Mouse (Mus musculus): ENCODE results near the gene Eif2b2. TPM values are rescaled to one million over a fixed set of nuclear protein-coding genes. Genes with fewer than 3 reads are reported as not detected.
A peak's percentile ranks its signal among the peaks of the same experiment; 100 is the strongest.

Gene Eif2b2
- polyA plus RNA-seq, 1 experiment, result 151 TPM

- H3K4me1 ChIP-seq, result peaks cover 20% of the 10 kb centered on the region
- H3K9me3 ChIP-seq, result no peaks in the 10 kb centered on the region
- no peak overlapping the region for H3K4me3 ChIP-seq (replicated peaks)
- no peaks in the 10 kb centered on the region for H3K36me3 ChIP-seq (replicated peaks; ENCODE audit: low read length)
- peaks cover 45% of the 10 kb centered on the region for H3K27me3 ChIP-seq (replicated peaks)
- no peak for TF ChIP-seq GATA1 (IDR thresholded peaks at IDR 0.05; ENCODE audit: borderline replicate concordance, low read length)
- no peak for TF ChIP-seq FLI1 (IDR thresholded peaks at IDR 0.05; ENCODE audit: low read length)
These were observed 17.1 kb upstream of the Eif2b2 start for GRCm38 (mm10) chr12:85202191-85202590.

- Histone ChIP-seq H3K9me3 (no peaks in the 10 kb centered on the region), H3K4me3 (replicated peaks) (no peak overlapping the region), H3K36me3 (replicated peaks; ENCODE audit: low read length) (no peaks in the 10 kb centered on the region), H3K4me1 (peaks cover 26% of the 10 kb centered on the region), H3K27me3 (replicated peaks) (peaks cover 41% of the 10 kb centered on the region)
- TF ChIP-seq FLI1 (IDR thresholded peaks at IDR 0.05; ENCODE audit: low read length) (no peak), GATA1 (IDR thresholded peaks at IDR 0.05; ENCODE audit: borderline replicate concordance, low read length) (no peak)
These were observed 15.6 kb upstream of the Eif2b2 start for GRCm38 (mm10) chr12:85203699-85204098.

GRCm38 (mm10) chr12:85204105-85204504 is 15.2 kb upstream of the Eif2b2 start:
- Histone ChIP-seq H3K4me1 (peaks cover 30% of the 10 kb centered on the region), H3K4me3 (replicated peaks) (no peak overlapping the region), H3K27me3 (replicated peaks) (peaks cover 39% of the 10 kb centered on the region), H3K9me3 (no peaks in the 10 kb centered on the region), H3K36me3 (replicated peaks; ENCODE audit: low read length) (no peaks in the 10 kb centered on the region)
- no peak for TF ChIP-seq GATA1 (IDR thresholded peaks at IDR 0.05; ENCODE audit: borderline replicate concordance, low read length)
- no peak for TF ChIP-seq FLI1 (IDR thresholded peaks at IDR 0.05; ENCODE audit: low read length)

GRCm38 (mm10) chr12:85205425-85205824 is 13.9 kb upstream of the Eif2b2 start:
- Histone ChIP-seq H3K9me3 (no peaks in the 10 kb centered on the region), H3K36me3 (replicated peaks; ENCODE audit: low read length) (no peaks in the 10 kb centered on the region), H3K27me3 (replicated peaks) (peaks cover 35% of the 10 kb centered on the region), H3K4me3 (replicated peaks) (no peak overlapping the region), H3K4me1 (peaks cover 34% of the 10 kb centered on the region)
- TF ChIP-seq GATA1 (IDR thresholded peaks at IDR 0.05; ENCODE audit: borderline replicate concordance, low read length) (no peak), FLI1 (IDR thresholded peaks at IDR 0.05; ENCODE audit: low read length) (no peak)

- no peaks in the 10 kb centered on the region for H3K36me3 ChIP-seq (replicated peaks; ENCODE audit: low read length)
- H3K27me3 ChIP-seq (replicated peaks), result peaks cover 19% of the 10 kb centered on the region
- TF ChIP-seq GATA1 (IDR thresholded peaks at IDR 0.05; ENCODE audit: borderline replicate concordance, low read length), result no peak
- no peak for TF ChIP-seq FLI1 (IDR thresholded peaks at IDR 0.05; ENCODE audit: low read length)
- peaks cover 23% of the 10 kb centered on the region for H3K4me1 ChIP-seq
- no peak overlapping the region for H3K4me3 ChIP-seq (replicated peaks)
- no peaks in the 10 kb centered on the region for H3K9me3 ChIP-seq
These were observed 10.5 kb upstream of the Eif2b2 start for GRCm38 (mm10) chr12:85208687-85209199.

GRCm38 (mm10) chr12:85215031-85215430 is 4.2 kb upstream of the Eif2b2 start:
- no peak overlapping the region for H3K4me3 ChIP-seq (replicated peaks)
- H3K36me3 ChIP-seq (replicated peaks; ENCODE audit: low read length), result no peaks in the 10 kb centered on the region
- H3K4me1 ChIP-seq, result peaks cover 27% of the 10 kb centered on the region
- H3K27me3 ChIP-seq (replicated peaks), result peaks cover 2% of the 10 kb centered on the region
- TF ChIP-seq GATA1 (IDR thresholded peaks at IDR 0.05; ENCODE audit: borderline replicate concordance, low read length) (no peak), FLI1 (IDR thresholded peaks at IDR 0.05; ENCODE audit: low read length) (no peak)
- H3K9me3 ChIP-seq, result no peaks in the 10 kb centered on the region

GRCm38 (mm10) chr12:85217733-85218310 is 1.5 kb upstream of the Eif2b2 start:
- TF ChIP-seq GATA1 (IDR thresholded peaks at IDR 0.05; ENCODE audit: borderline replicate concordance, low read length) (no peak), FLI1 (IDR thresholded peaks at IDR 0.05; ENCODE audit: low read length) (no peak)
- H3K9me3 ChIP-seq, result no peaks in the 10 kb centered on the region
- peaks cover 2% of the 10 kb centered on the region for H3K27me3 ChIP-seq (replicated peaks)
- H3K36me3 ChIP-seq (replicated peaks; ENCODE audit: low read length), result peaks cover 22% of the 10 kb centered on the region
- H3K4me3 ChIP-seq (replicated peaks), result no peak overlapping the region
- H3K4me1 ChIP-seq, result peaks cover 43% of the 10 kb centered on the region

GRCm38 (mm10) chr12:85219905-85220290 is 617 bp downstream of the Eif2b2 start:
- Histone ChIP-seq H3K27me3 (replicated peaks) (peaks cover 2% of the 10 kb centered on the region), H3K4me3 (replicated peaks) (peak overlapping the region; percentile 93), H3K36me3 (replicated peaks; ENCODE audit: low read length) (peaks cover 42% of the 10 kb centered on the region), H3K4me1 (peaks cover 36% of the 10 kb centered on the region), H3K9me3 (no peaks in the 10 kb centered on the region)
- TF ChIP-seq FLI1 (IDR thresholded peaks at IDR 0.05; ENCODE audit: low read length), result no peak
- no peak for TF ChIP-seq GATA1 (IDR thresholded peaks at IDR 0.05; ENCODE audit: borderline replicate concordance, low read length)

- H3K36me3 ChIP-seq (replicated peaks; ENCODE audit: low read length), result peaks cover 56% of the 10 kb centered on the region
- TF ChIP-seq GATA1 (IDR thresholded peaks at IDR 0.05; ENCODE audit: borderline replicate concordance, low read length) (no peak), FLI1 (IDR thresholded peaks at IDR 0.05; ENCODE audit: low read length) (no peak)
- H3K27me3 ChIP-seq (replicated peaks), result no peaks in the 10 kb centered on the region
- H3K4me3 ChIP-seq (replicated peaks), result no peak overlapping the region
- no peaks in the 10 kb centered on the region; the same call in 1 of the 2 replicates for H3K9me3 ChIP-seq
- peaks cover 39% of the 10 kb centered on the region for H3K4me1 ChIP-seq
These were observed 7.9 kb downstream of the Eif2b2 start for GRCm38 (mm10) chr12:85227227-85227626.

- H3K36me3 ChIP-seq (replicated peaks; ENCODE audit: low read length), result peaks cover 52% of the 10 kb centered on the region
- TF ChIP-seq GATA1 (IDR thresholded peaks at IDR 0.05; ENCODE audit: borderline replicate concordance, low read length) (no peak), FLI1 (IDR thresholded peaks at IDR 0.05; ENCODE audit: low read length) (no peak)
- no peak overlapping the region for H3K4me3 ChIP-seq (replicated peaks)
These were observed 8.8 kb downstream of the Eif2b2 start for GRCm38 (mm10) chr12:85227876-85228599.

More at GRCm38 (mm10) chr12:85227876-85228599, 8.8 kb downstream of the Eif2b2 start:
- Histone ChIP-seq H3K9me3 (no peaks in the 10 kb centered on the region; the same call in 1 of the 2 replicates), H3K27me3 (replicated peaks) (no peaks in the 10 kb centered on the region), H3K4me1 (peaks cover 39% of the 10 kb centered on the region)

Measured in megakaryocyte, embryonic 14.5 days (primary cell).